In the genomic region with DNA sequence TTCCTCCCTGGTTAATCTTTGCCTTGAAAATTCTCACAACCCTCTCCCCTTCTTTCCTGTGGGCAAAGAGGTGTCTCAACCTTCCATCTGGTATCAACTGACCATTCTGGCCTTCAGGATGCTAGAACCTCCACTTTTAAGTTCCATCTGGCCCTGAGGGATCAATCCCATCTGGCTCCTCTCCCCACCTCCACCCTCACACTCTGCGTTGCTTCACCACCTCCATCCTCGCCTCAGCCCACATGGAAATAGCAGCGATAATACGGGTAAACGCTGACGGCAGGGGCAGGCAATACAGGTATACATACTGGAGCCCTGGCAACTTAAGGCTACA, we compare ENCODE assay signal across 8 mouse cellular contexts. TPM values are rescaled to one million over a fixed set of nuclear protein-coding genes. Genes with fewer than 3 reads are reported as not detected.
DNase-seq lines count a peak whose midpoint lies in the region; ATAC-seq and TF ChIP-seq lines count a peak whose summit lies in the region.

No protein-coding gene starts in this region.

- ATAC-seq in kidney, embryonic 15.5 days (replicated peaks; ENCODE audit: low FRiP score): no peak
- no peak for ATAC-seq in heart, postnatal 0 days (ENCODE audit: insufficient read depth, low read depth)
- ATAC-seq in midbrain, embryonic 12.5 days (ENCODE audit: low FRiP score, low read depth): no peak

- peaks cover 35% of the 10 kb centered on the region for H3K36me3 ChIP-seq in kidney, embryonic 15.5 days
- H3K36me3 ChIP-seq in heart, postnatal 0 days (replicated peaks; ENCODE audit: control insufficient read depth, insufficient read depth, low read length): peaks cover 40% of the 10 kb centered on the region
- peaks cover 31% of the 10 kb centered on the region for H3K36me3 ChIP-seq in midbrain, embryonic 12.5 days

- no peak for TF ChIP-seq CTCF in bone marrow, adult 2 months (IDR thresholded peaks at IDR 0.05; ENCODE audit: control insufficient read depth, insufficient read depth, low read length)
- no peak for TF ChIP-seq CTCF in heart, postnatal 0 days (IDR thresholded peaks at IDR 0.05; ENCODE audit: low read depth)

- H3K4me1 ChIP-seq in kidney, embryonic 15.5 days: peaks cover 55% of the 10 kb centered on the region
- peaks cover 15% of the 10 kb centered on the region for H3K4me1 ChIP-seq in bone marrow, adult 2 months (ENCODE audit: control insufficient read depth, insufficient read depth, low read length)
- peaks cover 21% of the 10 kb centered on the region for H3K4me1 ChIP-seq in heart, postnatal 0 days (ENCODE audit: control insufficient read depth, insufficient read depth)
- peaks cover 22% of the 10 kb centered on the region for H3K4me1 ChIP-seq in midbrain, embryonic 12.5 days

- H3K27me3 ChIP-seq in kidney, embryonic 15.5 days: peaks cover 57% of the 10 kb centered on the region
- peaks cover 18% of the 10 kb centered on the region; the same call in 1 of the 2 replicates for H3K27me3 ChIP-seq in heart, postnatal 0 days (ENCODE audit: control insufficient read depth, insufficient read depth, low read length)
- peaks cover 73% of the 10 kb centered on the region for H3K27me3 ChIP-seq in midbrain, embryonic 12.5 days

- H3K9ac ChIP-seq in kidney, embryonic 15.5 days: 0 out of 2 replicates have a peak overlapping the region, but pooled peaks have one; percentile 57
- H3K9ac ChIP-seq in heart, postnatal 0 days (replicated peaks; ENCODE audit: low read depth, low read length): peak overlapping the region; percentile 60
- no peak overlapping the region for H3K9ac ChIP-seq in midbrain, embryonic 12.5 days (replicated peaks)

- H3K27ac ChIP-seq in kidney, embryonic 15.5 days: peak overlapping the region; percentile 46; the same call in 1 of the 2 replicates
- peak overlapping the region; percentile 94 for H3K27ac ChIP-seq in bone marrow, adult 2 months (ENCODE audit: control insufficient read depth, insufficient read depth, low read depth, low read length, poor library complexity)
- H3K27ac ChIP-seq in heart, postnatal 0 days (ENCODE audit: low read depth): peak overlapping the region; percentile 82
- no peak overlapping the region for H3K27ac ChIP-seq in midbrain, embryonic 12.5 days (replicated peaks)

- DNase-seq in kidney, postnatal 25 days: no peak
- DNase-seq in heart, postnatal 0 days (ENCODE audit: low spot score): no peak
- DNase-seq in adrenal gland, postnatal 4 days (ENCODE audit: low spot score in 2 of 2): no peak
- no peak for DNase-seq in embryo, embryonic 11 days
- no peak for DNase-seq in right cerebral cortex, postnatal 36 days (ENCODE audit: low spot score in 2 of 2)

- H3K9me3 ChIP-seq in kidney, embryonic 15.5 days (replicated peaks): no peaks in the 10 kb centered on the region
- no peaks in the 10 kb centered on the region for H3K9me3 ChIP-seq in heart, postnatal 0 days (replicated peaks; ENCODE audit: control insufficient read depth, low read length)
- H3K9me3 ChIP-seq in midbrain, embryonic 12.5 days: no peaks in the 10 kb centered on the region

- TF ChIP-seq EP300 in heart, postnatal 0 days (IDR thresholded peaks at IDR 0.05; ENCODE audit: low read depth): no peak

- peak overlapping the region; percentile 59 for H3K4me3 ChIP-seq in kidney, embryonic 15.5 days (replicated peaks)
- peak overlapping the region; percentile 98 for H3K4me3 ChIP-seq in bone marrow, adult 2 months (replicated peaks; ENCODE audit: control insufficient read depth, low read depth, low read length)
- H3K4me3 ChIP-seq in heart, postnatal 0 days (ENCODE audit: low read depth, low read length): peak overlapping the region; percentile 61
- H3K4me3 ChIP-seq in midbrain, embryonic 12.5 days: peak overlapping the region; percentile 52; the same call in 1 of the 2 replicates

- no peak for TF ChIP-seq POLR2A in bone marrow, adult 2 months (IDR thresholded peaks at IDR 0.05; ENCODE audit: borderline replicate concordance, control insufficient read depth, low read depth, low read length)

- peak overlapping the region; percentile 98 for H3K4me2 ChIP-seq in kidney, embryonic 15.5 days
- peak overlapping the region; percentile 87 for H3K4me2 ChIP-seq in heart, postnatal 0 days (ENCODE audit: low read depth, low read length)
- H3K4me2 ChIP-seq in midbrain, embryonic 12.5 days (replicated peaks): no peak overlapping the region

- 2% methylated on average over 6 of the region's 6 CpGs for WGBS in kidney, embryonic 15.5 days
- WGBS in bone marrow, adult 2 months: under 1% methylated on average over 6 of the region's 6 CpGs
- WGBS in heart, postnatal 0 days: 1% methylated on average over 6 of the region's 6 CpGs
- WGBS in midbrain, embryonic 12.5 days: 6% methylated on average over 6 of the region's 6 CpGs

RNA-seq across cellular contexts. Expression of a gene that starts 1.8 kb away (rescaled TPM):
- polyA plus RNA-seq in kidney, embryonic 15.5 days (2015; fragmentation: Nextera tagmentation; extraction: Ambion mirVana): 63.8 and 64.3 TPM in 2 replicates
- 422 and 591 TPM in 2 replicates for polyA plus RNA-seq in bone marrow, adult 2 months (2011; ENCODE audit: insufficient read depth, insufficient read length, low replicate concordance, missing spikeins)
- total RNA-seq in heart, postnatal 0 days (2014; rRNA removed; ENCODE audit: low replicate concordance): 179 and 227 TPM in 2 replicates
- polyA plus RNA-seq in heart, postnatal 0 days (2015; fragmentation: Nextera tagmentation; extraction: Ambion mirVana): 114 and 142 TPM in 2 replicates
- 5.9 and 7.6 TPM in 2 replicates for polyA plus RNA-seq in midbrain, embryonic 12.5 days (2016; fragmentation: Nextera tagmentation; extraction: Ambion mirVana)
- total RNA-seq in adrenal gland, postnatal 4 days (2021): 10 to 100 TPM; 46.4 to 54.4 TPM

RNA-seq across cellular contexts. Expression of a gene that starts 7.2 kb away (rescaled TPM):
- polyA plus RNA-seq in kidney, embryonic 15.5 days (2015; fragmentation: Nextera tagmentation; extraction: Ambion mirVana): 142 and 148 TPM in 2 replicates
- 74.2 and 168 TPM in 2 replicates for polyA plus RNA-seq in bone marrow, adult 2 months (2011; ENCODE audit: insufficient read depth, insufficient read length, low replicate concordance, missing spikeins)
- 75.9 and 90.1 TPM in 2 replicates for total RNA-seq in heart, postnatal 0 days (2014; rRNA removed; ENCODE audit: low replicate concordance)
- polyA plus RNA-seq in heart, postnatal 0 days (2015; fragmentation: Nextera tagmentation; extraction: Ambion mirVana): 57.4 and 62.5 TPM in 2 replicates
- polyA plus RNA-seq in midbrain, embryonic 12.5 days (2016; fragmentation: Nextera tagmentation; extraction: Ambion mirVana): 124 and 135 TPM in 2 replicates
- 100 to 1,000 TPM in 1 of 2 experiments, 10 to 100 TPM in 1; 96.8 to 110 TPM for total RNA-seq in adrenal gland, postnatal 4 days (2021)

RNA-seq across cellular contexts. Expression of a gene that starts 7.2 kb away (rescaled TPM):
- 44.9 and 45.8 TPM in 2 replicates for polyA plus RNA-seq in kidney, embryonic 15.5 days (2015; fragmentation: Nextera tagmentation; extraction: Ambion mirVana)
- 23.0 and 43.6 TPM in 2 replicates for polyA plus RNA-seq in bone marrow, adult 2 months (2011; ENCODE audit: insufficient read depth, insufficient read length, low replicate concordance, missing spikeins)
- total RNA-seq in heart, postnatal 0 days (2014; rRNA removed; ENCODE audit: low replicate concordance): 9.8 and 11.3 TPM in 2 replicates
- 3.6 and 3.8 TPM in 2 replicates for polyA plus RNA-seq in heart, postnatal 0 days (2015; fragmentation: Nextera tagmentation; extraction: Ambion mirVana)
- polyA plus RNA-seq in midbrain, embryonic 12.5 days (2016; fragmentation: Nextera tagmentation; extraction: Ambion mirVana): 23.2 and 25.7 TPM in 2 replicates
- total RNA-seq in adrenal gland, postnatal 4 days (2021): 10 to 100 TPM; 45.2 to 67.4 TPM

RNA-seq across cellular contexts. Expression of a gene that starts 14.0 kb away (rescaled TPM):
- not detected in 2 replicates for polyA plus RNA-seq in kidney, embryonic 15.5 days (2015; fragmentation: Nextera tagmentation; extraction: Ambion mirVana)
- not detected in 2 replicates for polyA plus RNA-seq in bone marrow, adult 2 months (2011; ENCODE audit: insufficient read depth, insufficient read length, low replicate concordance, missing spikeins)
- total RNA-seq in heart, postnatal 0 days (2014; rRNA removed; ENCODE audit: low replicate concordance): not detected in 2 replicates
- polyA plus RNA-seq in heart, postnatal 0 days (2015; fragmentation: Nextera tagmentation; extraction: Ambion mirVana): not detected in 2 replicates
- not detected in 2 replicates for polyA plus RNA-seq in midbrain, embryonic 12.5 days (2016; fragmentation: Nextera tagmentation; extraction: Ambion mirVana)
- total RNA-seq in adrenal gland, postnatal 4 days (2021): not detected

RNA-seq across cellular contexts. Expression of a gene that starts 18.3 kb away (rescaled TPM):
- polyA plus RNA-seq in kidney, embryonic 15.5 days (2015; fragmentation: Nextera tagmentation; extraction: Ambion mirVana): 33.8 and 38.6 TPM in 2 replicates
- 85.8 and 119 TPM in 2 replicates for polyA plus RNA-seq in bone marrow, adult 2 months (2011; ENCODE audit: insufficient read depth, insufficient read length, low replicate concordance, missing spikeins)
- 25.1 and 35.0 TPM in 2 replicates for total RNA-seq in heart, postnatal 0 days (2014; rRNA removed; ENCODE audit: low replicate concordance)
- 34.9 and 36.7 TPM in 2 replicates for polyA plus RNA-seq in heart, postnatal 0 days (2015; fragmentation: Nextera tagmentation; extraction: Ambion mirVana)
- 45.6 and 46.0 TPM in 2 replicates for polyA plus RNA-seq in midbrain, embryonic 12.5 days (2016; fragmentation: Nextera tagmentation; extraction: Ambion mirVana)
- 10 to 100 TPM; 40.5 to 42.5 TPM for total RNA-seq in adrenal gland, postnatal 4 days (2021)
